In the genomic region with DNA sequence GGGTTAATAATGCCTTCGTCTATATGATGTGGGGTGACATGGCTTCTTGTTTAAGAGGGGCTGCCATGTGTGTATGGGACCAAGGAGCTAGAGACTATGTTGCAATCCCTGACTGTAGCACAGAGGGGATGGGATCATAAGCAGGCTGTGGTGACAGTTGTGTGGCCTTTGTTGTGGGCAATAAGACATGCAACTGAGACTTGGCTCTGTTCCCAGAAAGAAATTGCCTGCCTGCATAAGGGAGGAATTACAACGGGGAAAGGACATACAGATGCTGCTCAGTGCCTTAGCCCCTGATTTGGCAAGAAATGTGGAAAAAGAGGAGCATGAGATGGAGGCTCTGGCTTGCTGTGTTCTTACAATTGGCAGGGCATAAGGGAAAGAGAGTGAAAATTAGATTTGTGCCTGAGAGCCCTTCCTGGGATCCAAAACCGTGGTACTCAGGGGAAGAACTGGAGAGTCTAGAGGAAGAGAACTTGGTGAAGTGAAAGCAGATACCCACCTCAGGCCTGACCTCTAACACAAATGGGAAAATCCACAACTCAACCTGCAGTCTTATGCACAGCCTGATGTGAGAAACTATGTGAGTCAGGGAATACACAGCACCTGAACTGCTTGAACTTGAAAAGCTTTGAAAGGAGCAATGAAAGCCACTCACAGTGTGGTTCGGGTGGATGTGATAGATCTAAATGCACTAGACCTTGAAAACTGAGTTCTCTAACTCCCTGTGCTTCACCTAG, we compare ENCODE assay signal across 9 mouse cellular contexts.
DNase-seq lines count a peak whose midpoint lies in the region; ATAC-seq lines count a peak whose summit lies in the region.
"Had no signal": no experiment of that assay in that cellular context is flagged by ENCODE, and none has a peak within 500 bp of the region (broad histone marks: within the 10 kb centered on the region; RNA-seq: fewer than 3 reads in every experiment).

No protein-coding gene starts in this region.

- no peak overlapping the region for H3K27ac ChIP-seq in kidney, embryonic 16.5 days (ENCODE audit: low read length)
- no peak overlapping the region for H3K27ac ChIP-seq in forebrain, embryonic 14.5 days (ENCODE audit: low read depth, low read length)

- H3K9me3 ChIP-seq in kidney, embryonic 16.5 days (ENCODE audit: low read length), result no peaks in the 10 kb centered on the region
- H3K9me3 ChIP-seq in forebrain, embryonic 14.5 days (replicated peaks; ENCODE audit: control insufficient read depth, low read length), result no peaks in the 10 kb centered on the region

- WGBS in kidney, embryonic 16.5 days, result 53% methylated on average over 4 of the region's 4 CpGs
- 42% methylated on average over 4 of the region's 4 CpGs for WGBS in forebrain, embryonic 14.5 days

- no peak overlapping the region for H3K4me3 ChIP-seq in kidney, embryonic 16.5 days (ENCODE audit: low read length)
- no peak overlapping the region for H3K4me3 ChIP-seq in forebrain, embryonic 14.5 days (ENCODE audit: low read depth, low read length)

- no peaks in the 10 kb centered on the region for H3K36me3 ChIP-seq in kidney, embryonic 16.5 days (ENCODE audit: insufficient read depth, low read length)
- no peaks in the 10 kb centered on the region for H3K36me3 ChIP-seq in forebrain, embryonic 14.5 days (ENCODE audit: control insufficient read depth, insufficient read depth, low read length)

- no peaks in the 10 kb centered on the region for H3K4me1 ChIP-seq in kidney, embryonic 16.5 days (ENCODE audit: insufficient read depth, low read length)
- peaks cover 3% of the 10 kb centered on the region; the same call in 1 of the 2 replicates for H3K4me1 ChIP-seq in forebrain, embryonic 14.5 days (ENCODE audit: control insufficient read depth, insufficient read depth, low read length)

- 0 out of 2 replicates have a peak, but pooled peaks have one; percentile 51 for ATAC-seq in kidney, embryonic 16.5 days (ENCODE audit: low FRiP score, low TSS enrichment)
- ATAC-seq in forebrain, embryonic 14.5 days, result peak; percentile 91
- peak; percentile 89 for ATAC-seq in megakaryocyte progenitor cell, adult 5-6 weeks (replicated peaks; ENCODE audit: poor library complexity)

- no peaks in the 10 kb centered on the region for H3K27me3 ChIP-seq in kidney, embryonic 16.5 days (ENCODE audit: insufficient read depth, low read length)
- H3K27me3 ChIP-seq in forebrain, embryonic 14.5 days (replicated peaks; ENCODE audit: control insufficient read depth, insufficient read depth, low read length), result no peaks in the 10 kb centered on the region

- DNase-seq in kidney, adult 18-20 months, result no peak
- peak; percentile 20 for DNase-seq in T-cell, adult 2 months (ENCODE audit: low spot score)
- DNase-seq in forebrain, embryonic 14.5 days (ENCODE audit: low spot score), result peak; percentile 88
- DNase-seq in spleen, adult 12 weeks (ENCODE audit: low spot score), result no peak
- DNase-seq in frontal cortex, postnatal 10 days (ENCODE audit: low spot score in 2 of 2), result no peak
- no peak for DNase-seq in thymus, postnatal 4 days
- DNase-seq: liver had no signal

- H3K9ac ChIP-seq in kidney, embryonic 16.5 days (replicated peaks; ENCODE audit: low read length), result no peak overlapping the region
- no peak overlapping the region for H3K9ac ChIP-seq in forebrain, embryonic 14.5 days (ENCODE audit: low read length)

- no peak overlapping the region for H3K4me2 ChIP-seq in kidney, embryonic 16.5 days (replicated peaks; ENCODE audit: low read depth, low read length)
- H3K4me2 ChIP-seq in forebrain, embryonic 14.5 days (ENCODE audit: low read length), result no peak overlapping the region

Comparison
In these comparisons a context has a peak if more than half of its experiments do, and no peak if none do; other contexts are left out.
1. DNase-seq: peak in T-cell, adult 2 months (single experiment) and forebrain, embryonic 14.5 days (single experiment); none in kidney, adult 18-20 months (single experiment), spleen, adult 12 weeks (single experiment), frontal cortex, postnatal 10 days (0 of 2) and thymus, postnatal 4 days (single experiment).
2. Peak in every context shown above with its lines, with median percentiles within 50 percentile points of each other: ATAC-seq.